Mouse (Mus musculus) midbrain, embryonic 16.5 days (tissue): ENCODE measurements around the gene Arl4c. TPM values are rescaled to one million over a fixed set of nuclear protein-coding genes. Genes with fewer than 3 reads are reported as not detected.

Source experiments
- ATAC-seq: fragments of 200-750 bp; cut with Nextera tagmentation; 2 replicates; pipeline ENCODE4 v1.8.0; 2017; ENCODE audit warnings: moderate TSS enrichment
- H3K27ac ChIP-seq: fragments of 300-500 bp; sonication (generic); 2 replicates; pipeline ENCODE4 v1.5.1; 2014; ENCODE audit warnings: mild to moderate bottlenecking, low read length, mixed read lengths
- H3K27me3 ChIP-seq: fragments of 300-500 bp; sonication (generic); 2 replicates; pipeline ENCODE4 v1.6.1; 2014; ENCODE audit warnings: low read depth, low read length, mixed read lengths; ENCODE audit not compliant: control insufficient read depth, insufficient read depth
- H3K36me3 ChIP-seq: fragments of 300-500 bp; sonication (generic); 2 replicates; pipeline ENCODE4 v1.6.1; 2014; ENCODE audit warnings: mild to moderate bottlenecking, low read length, moderate library complexity, mixed read lengths; ENCODE audit not compliant: control insufficient read depth, insufficient read depth
- H3K4me1 ChIP-seq: fragments of 300-500 bp; sonication (generic); 2 replicates; pipeline ENCODE4 v1.6.1; 2014; ENCODE audit warnings: mild to moderate bottlenecking, low read length, mixed read lengths; ENCODE audit not compliant: control insufficient read depth, insufficient read depth
- H3K4me2 ChIP-seq: fragments of 300-500 bp; sonication (generic); 2 replicates; pipeline ENCODE4 v1.6.1; 2014; ENCODE audit warnings: mild to moderate bottlenecking, low read length, mixed read lengths
- H3K4me3 ChIP-seq: fragments of 300-500 bp; sonication (generic); 2 replicates; pipeline ENCODE4 v1.5.1; 2014; ENCODE audit warnings: low read depth, mild to moderate bottlenecking, low read length, moderate library complexity, mixed read lengths
- H3K9ac ChIP-seq: fragments of 300-500 bp; sonication (generic); 2 replicates; pipeline ENCODE4 v1.6.1; 2014; ENCODE audit warnings: low read depth, low read length, mixed read lengths
- H3K9me3 ChIP-seq: fragments of 300-500 bp; sonication (generic); replicated peaks from 2 replicates; pipeline ENCODE4 v1.6.1; 2014; ENCODE audit warnings: mild to moderate bottlenecking, low read length, mixed read lengths; ENCODE audit not compliant: control insufficient read depth, poor library complexity, severe bottlenecking
- WGBS: fragments of 180-500 bp; shearing (Covaris S2); extraction: QIAGEN DNeasy Blood & Tissue Kit; methylation state at CpG from one replicate; pipeline ENCODE4 v1.1.7; 2014; 5-methylcytosine and 5-hydroxymethylcytosine counted together
- polyA plus RNA-seq: library from polyadenylated mRNA; unstranded; fragments of >200 nt; fragmentation: Nextera tagmentation; extraction: Ambion mirVana; gene quantifications from 2 replicates; pipeline ENCODE4 v1.2.1, GENCODE M21; 2015

Gene Arl4c
- polyA plus RNA-seq, 1 experiment from 2014 or later, result 54.6 TPM

DNA sequence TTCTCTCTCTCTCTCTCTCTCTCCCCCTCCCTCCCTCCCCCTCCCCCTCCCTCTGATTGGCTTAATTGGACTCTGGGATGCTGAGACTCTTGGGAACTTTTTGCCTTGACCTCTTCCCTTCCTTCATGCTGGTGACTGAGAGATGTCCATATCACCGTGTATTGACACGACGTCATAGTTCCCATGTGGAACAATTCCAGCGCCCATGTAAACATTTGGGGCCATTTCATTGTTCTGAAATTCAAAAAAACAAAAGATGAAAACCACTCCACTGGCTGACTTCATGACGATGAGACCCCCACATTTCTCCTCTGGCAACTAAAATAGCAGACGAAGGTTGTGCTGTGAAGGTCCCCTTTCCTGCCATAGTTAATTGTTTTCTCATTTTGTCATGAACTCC is 69.2 kb downstream of the Arl4c start:
- ATAC-seq, result no peak
- Histone ChIP-seq H3K4me1 (no peaks in the 10 kb centered on the region), H3K27me3 (no peaks in the 10 kb centered on the region), H3K9me3 (no peaks in the 10 kb centered on the region), H3K36me3 (no peaks in the 10 kb centered on the region), H3K4me3 (no peak overlapping the region), H3K4me2 (no peak overlapping the region), H3K9ac (no peak overlapping the region), H3K27ac (no peak overlapping the region)
- WGBS, result 66% methylated on average over 6 of the region's 6 CpGs

DNA sequence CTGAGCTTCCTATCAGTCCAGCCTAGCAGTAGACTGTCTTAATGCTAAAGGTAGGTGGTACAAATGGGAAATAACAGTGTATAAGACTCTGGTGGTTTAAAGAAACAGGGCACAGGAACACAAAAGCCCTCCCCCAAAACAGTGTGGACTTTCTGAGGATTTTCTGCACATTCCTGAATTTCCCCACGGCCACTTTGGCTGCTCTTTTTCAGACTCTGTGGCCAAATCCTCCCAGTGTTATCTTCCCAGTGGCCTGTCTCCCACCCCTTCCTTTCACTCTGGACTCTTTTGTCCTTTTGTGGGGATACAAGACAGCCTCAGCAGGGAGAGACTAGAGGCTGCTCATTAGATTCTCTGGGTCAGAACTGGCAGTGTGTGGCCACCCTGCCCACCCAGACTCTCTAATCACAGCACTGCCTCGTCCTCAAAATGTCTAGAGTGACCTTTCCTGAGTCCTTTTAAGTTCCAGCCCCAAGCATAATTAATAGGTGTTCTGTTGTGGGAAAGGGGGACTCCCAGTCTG is 72.0 kb downstream of the Arl4c start:
- no peak overlapping the region for H3K9ac ChIP-seq
- no peak overlapping the region for H3K27ac ChIP-seq
- no peaks in the 10 kb centered on the region for H3K27me3 ChIP-seq
- ATAC-seq, result no peak
- 5% methylated on average over 2 of the region's 2 CpGs for WGBS
- H3K4me3 ChIP-seq, result no peak overlapping the region
- no peaks in the 10 kb centered on the region for H3K36me3 ChIP-seq
- no peaks in the 10 kb centered on the region for H3K4me1 ChIP-seq
- H3K4me2 ChIP-seq, result no peak overlapping the region
- H3K9me3 ChIP-seq, result no peaks in the 10 kb centered on the region

DNA sequence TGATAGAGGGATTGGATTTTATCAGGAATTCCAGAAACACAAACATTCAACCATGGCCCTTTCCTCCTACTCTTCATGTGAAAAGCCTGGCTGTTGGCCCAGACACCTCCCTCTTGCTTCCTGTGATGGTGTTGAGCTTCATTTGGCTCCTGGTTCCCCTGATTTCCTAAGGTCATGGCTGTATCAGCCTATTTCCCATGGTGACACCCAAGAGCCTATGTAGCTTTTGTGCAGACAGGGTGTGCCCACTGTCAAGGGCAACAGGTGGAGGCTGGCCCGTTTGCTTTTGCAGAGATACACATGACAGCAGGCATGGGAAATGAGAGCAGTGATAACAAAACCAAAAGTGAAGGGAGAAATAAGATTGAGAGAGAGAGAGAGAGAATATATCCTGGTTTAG is 76.8 kb downstream of the Arl4c start:
- Histone ChIP-seq H3K4me3 (no peak overlapping the region), H3K4me2 (no peak overlapping the region), H3K27me3 (no peaks in the 10 kb centered on the region), H3K9ac (no peak overlapping the region), H3K27ac (no peak overlapping the region), H3K4me1 (no peaks in the 10 kb centered on the region; the same call in 1 of the 2 replicates), H3K36me3 (no peaks in the 10 kb centered on the region), H3K9me3 (no peaks in the 10 kb centered on the region)
- WGBS, result 93% methylated on average over 1 of the region's 1 CpGs
- ATAC-seq, result no peak

DNA sequence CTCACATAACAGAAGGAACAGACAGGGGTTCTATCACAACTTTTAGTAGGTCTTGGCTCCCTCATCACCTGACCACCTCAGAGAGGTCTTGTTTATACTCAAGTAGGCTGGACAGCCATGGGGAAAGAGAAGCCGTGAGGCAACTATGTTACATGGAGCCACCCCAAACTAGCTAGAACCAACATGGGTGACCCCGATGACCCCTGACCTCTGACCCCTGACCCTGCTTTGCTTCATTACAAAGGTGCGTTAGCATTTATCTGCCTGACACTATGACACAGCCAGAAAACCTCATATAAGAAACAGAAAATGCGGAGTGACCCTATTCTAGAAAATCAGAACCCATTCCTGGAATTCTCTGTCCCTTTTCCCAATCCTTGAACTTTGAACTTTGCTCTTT is 77.6 kb downstream of the Arl4c start:
- Histone ChIP-seq H3K4me3 (no peak overlapping the region), H3K4me2 (no peak overlapping the region), H3K27ac (no peak overlapping the region), H3K4me1 (no peaks in the 10 kb centered on the region; the same call in 1 of the 2 replicates), H3K36me3 (no peaks in the 10 kb centered on the region), H3K9me3 (no peaks in the 10 kb centered on the region), H3K9ac (no peak overlapping the region), H3K27me3 (no peaks in the 10 kb centered on the region)
- ATAC-seq, result no peak
- WGBS, result 94% methylated on average over 4 of the region's 4 CpGs

DNA sequence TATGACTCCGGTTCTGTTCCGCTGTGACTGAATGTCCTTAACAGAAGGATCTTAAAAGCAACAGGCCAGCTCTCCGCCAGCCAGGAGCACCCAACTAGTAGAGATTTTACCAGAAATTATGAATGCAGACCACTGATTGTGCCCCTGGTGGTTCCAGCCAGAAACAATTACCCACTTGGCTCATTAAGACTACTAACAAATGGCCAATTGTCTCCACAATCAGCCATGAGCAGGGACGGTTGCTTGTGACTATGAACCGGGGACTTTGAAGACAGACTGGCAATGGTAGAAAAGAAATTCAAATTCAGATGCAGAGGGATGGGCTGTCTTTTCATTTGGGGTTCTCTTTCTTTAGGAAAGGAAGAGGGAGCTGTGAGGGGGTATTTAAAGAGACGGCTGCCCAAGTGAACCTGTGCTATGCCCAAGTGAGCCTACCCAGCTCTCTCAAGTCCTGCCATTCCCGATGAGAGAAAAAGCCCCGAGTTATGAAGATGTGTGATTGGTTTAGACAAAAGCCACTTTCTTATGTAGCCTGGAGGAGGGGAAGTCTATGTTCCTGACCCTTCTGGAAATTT is 78.4 kb downstream of the Arl4c start:
- WGBS, result 55% methylated on average over 8 of the region's 8 CpGs
- Histone ChIP-seq H3K4me2 (no peak overlapping the region), H3K4me3 (no peak overlapping the region), H3K4me1 (no peaks in the 10 kb centered on the region; the same call in 1 of the 2 replicates), H3K9ac (no peak overlapping the region), H3K27me3 (no peaks in the 10 kb centered on the region), H3K36me3 (no peaks in the 10 kb centered on the region), H3K9me3 (no peaks in the 10 kb centered on the region), H3K27ac (peak overlapping the region; percentile 34; the same call in 1 of the 2 replicates)
- peak; percentile 54; the same call in 1 of the 2 replicates for ATAC-seq

Other genes starting within 250 kb of the Arl4c start
- not detected in 2 replicates for gene Glrp1, start 192.2 kb downstream of the Arl4c start, polyA plus RNA-seq